Mouse (Mus musculus) Muller cell, postnatal 12 days (primary cell): ENCODE measurements at regions not wholly inside any gene's neighbourhood (a gene's known extent, or its start where the extent isn't known, plus 50 kb on each side); places are given as distances from the start of the nearest gene placed in this dataset.
"Not testable (repeated sequence)": the region's sequence is repeated elsewhere in the genome, so short reads cannot be mapped to it uniquely, and the experiment has no call there.

ENCODE experiments used
- DNase-seq: peaks from one replicate; pipeline ENCODE4 v3.0.0-alpha.2; 2015; ENCODE audit errors: inconsistent ontology term

DNA sequence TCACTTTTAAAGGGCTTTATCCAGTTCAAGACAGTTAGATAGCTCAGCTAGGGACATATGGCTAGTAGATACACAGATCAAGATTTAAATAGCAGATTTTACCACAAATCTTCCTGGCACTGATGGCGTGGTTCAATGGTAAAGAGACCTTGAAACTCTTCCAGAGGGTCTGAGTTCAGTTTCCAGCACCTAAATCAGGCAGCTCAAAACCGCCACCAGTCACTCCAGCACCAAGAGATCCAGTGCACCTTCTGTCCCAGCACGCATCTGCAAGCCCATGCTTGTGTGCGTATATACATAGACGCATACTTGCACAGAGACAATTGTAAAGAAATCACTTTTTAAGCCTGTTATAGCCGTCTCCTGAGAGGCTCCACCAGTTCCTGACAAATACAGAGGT, 454.0 kb upstream of the Jmjd1c start:
- no peak for DNase-seq

DNA sequence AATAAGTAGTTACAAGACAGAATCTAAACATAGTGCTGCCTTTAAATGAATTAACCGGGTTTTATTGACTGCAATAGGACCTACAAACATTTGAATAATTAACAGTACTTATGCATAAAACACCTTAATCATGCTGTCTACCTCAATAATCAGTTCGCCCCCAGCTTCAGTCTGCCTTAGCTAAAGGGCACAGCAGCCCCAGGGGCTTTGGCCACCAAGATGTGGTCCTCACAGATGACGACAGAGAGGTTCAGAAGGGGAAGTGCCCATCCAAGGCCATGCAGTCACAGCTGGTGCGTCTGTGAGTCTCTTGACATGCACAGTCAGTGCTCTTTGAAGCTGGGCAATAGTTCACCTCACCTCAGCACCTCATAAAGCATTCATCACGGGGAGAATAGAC, 452.8 kb upstream of the Jmjd1c start:
- no peak for DNase-seq

DNA sequence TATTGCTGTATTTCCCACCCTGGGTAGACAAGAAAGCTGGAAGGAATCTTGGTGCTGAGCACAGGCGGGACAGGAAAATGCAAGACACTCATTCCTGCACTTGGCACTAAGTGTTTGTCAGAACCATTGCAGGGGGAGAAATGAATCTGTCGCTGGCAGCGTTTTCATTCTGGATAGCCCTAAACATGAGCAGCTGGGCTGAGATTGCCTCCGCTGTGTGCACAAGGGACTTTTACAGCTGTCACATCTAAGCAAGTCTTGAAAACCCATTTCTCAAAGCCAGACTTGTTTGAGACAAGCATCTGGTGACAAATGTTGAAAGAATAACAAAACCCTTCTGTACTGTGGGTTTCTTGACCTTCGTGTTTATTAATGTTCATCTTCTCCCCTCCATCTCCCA, 438.4 kb upstream of the Jmjd1c start:
- no peak for DNase-seq

DNA sequence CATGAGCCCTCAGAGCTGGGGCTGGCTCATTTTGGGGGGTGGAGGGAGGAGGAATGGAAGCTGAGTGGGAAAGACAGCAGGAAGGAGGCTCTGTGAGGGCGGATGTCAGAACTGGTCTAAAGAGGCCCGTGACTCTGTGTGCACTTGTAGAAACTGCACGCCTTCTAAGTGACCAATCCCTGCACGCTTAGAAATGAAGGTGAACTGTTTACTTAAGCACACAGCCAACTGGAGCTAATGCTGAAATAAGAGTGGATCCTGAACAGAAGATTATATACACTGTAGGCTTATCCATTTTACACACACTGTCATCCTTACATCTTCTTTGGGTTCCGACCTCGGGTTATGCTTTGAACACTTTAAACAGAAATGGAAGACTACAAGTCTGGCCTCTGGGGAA, 412.8 kb upstream of the Jmjd1c start:
- no peak for DNase-seq

DNA sequence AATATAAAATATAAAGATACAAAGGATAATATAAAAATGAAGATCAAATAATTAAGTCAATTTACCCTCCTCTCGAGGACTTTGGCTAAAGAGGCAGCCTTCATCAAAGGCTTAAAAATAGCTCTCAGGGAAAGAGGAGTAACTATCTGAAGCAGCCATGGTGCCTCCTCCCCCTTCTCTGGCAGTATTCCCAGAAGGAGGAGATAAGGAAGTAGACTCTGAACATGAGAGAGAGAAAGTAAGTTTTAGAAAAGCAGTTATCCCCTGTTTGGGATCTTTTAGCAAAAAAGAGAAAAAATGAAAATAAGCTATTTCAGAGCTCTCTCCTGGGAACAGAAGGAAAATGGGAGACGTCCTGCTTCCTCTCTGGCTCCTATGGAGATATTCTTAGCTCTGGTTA, 406.7 kb upstream of the Jmjd1c start:
- not testable (repeated sequence) for DNase-seq

DNA sequence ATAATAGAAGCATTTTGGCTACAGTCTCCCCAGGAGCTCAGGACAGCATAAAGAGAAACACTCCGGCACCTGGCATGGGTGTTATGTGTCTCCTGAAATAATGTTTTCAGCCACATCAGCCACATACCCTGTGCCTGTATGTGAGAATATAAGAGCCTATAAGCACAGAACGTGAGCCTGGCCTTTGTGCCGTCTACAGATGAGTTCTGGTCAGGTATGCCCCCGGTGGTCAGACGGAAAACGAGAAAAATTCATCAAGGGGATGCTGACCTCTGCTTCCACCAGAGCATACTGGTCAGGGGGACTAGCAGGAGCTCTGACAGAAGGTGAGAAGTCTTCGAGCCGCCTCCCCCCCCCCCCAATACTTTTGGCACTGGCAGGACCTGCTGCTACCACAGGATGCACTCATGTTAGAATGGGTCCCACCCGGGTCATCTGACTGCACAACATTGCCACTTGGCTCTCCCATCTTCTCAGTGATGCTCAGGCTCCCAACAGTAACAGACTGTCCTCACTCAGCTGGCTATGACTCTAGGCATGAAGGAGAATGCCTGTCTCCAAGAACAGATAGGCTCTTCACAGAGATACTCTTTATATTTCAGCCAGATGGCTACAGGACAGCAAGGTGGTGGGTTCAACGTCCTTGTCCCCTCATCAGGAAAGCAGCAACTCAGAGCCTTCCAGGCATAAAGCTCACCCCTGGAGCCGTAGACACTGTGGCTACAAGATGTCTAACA, 401.2 kb upstream of the Jmjd1c start:
- DNase-seq = no peak

DNA sequence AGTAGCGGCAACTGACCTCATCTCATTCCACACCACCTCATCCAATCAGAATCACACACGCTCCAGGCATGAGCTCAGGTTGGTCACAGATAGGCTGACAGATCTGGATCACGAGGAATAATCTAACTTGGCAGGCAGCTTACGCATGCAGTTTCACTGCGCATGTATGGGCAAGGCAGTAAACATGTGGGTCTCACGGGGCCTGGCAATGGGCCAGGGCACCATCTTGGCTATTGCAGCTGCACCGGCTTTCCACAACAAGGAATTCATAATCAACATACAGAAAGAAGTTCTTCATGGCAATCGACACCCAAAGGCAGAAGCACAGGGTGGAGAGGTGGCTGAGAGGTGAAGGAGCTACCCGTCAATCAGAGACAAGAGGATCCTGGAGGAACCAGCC, 381.0 kb upstream of the Jmjd1c start:
- not testable (repeated sequence) for DNase-seq

DNA sequence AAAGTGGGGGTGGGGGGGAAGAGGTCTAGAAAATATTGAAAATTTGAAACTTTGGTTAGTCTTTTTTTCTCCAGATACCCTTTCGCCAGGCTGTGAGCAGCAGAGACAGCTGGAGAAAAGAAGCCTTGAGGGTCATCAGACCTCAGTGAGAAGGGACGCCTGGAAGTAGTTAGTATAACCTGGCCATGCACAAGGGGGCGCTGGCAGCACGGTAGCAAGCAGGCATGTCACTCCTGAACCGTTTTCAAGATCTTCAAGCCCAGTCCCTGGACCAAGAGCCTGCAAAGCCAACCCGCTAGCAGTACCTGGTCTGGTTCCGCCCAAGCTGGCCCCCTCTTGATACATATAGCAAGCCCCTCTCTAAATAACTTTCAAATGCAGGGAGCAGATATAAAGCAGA, 378.0 kb upstream of the Jmjd1c start:
- DNase-seq = no peak

DNA sequence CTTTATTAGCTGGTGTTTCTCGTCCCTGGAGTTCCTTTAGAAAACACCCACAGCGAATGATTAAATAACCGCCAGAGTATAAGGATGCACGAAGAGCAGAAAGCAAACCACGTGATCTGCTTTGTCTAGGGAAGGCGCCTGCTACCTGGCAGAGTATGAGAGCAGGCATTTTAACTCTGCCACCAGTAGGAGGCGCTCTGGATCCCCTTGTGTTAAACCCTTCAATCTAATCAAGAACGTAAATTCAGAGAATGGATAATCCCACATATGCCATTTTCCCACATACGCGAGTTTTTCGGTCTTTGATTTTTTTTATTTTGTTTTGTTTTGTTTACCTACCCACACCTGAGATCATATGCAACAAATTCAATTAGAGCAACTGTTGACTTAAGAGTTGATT, 376.1 kb upstream of the Jmjd1c start:
- no peak for DNase-seq

DNA sequence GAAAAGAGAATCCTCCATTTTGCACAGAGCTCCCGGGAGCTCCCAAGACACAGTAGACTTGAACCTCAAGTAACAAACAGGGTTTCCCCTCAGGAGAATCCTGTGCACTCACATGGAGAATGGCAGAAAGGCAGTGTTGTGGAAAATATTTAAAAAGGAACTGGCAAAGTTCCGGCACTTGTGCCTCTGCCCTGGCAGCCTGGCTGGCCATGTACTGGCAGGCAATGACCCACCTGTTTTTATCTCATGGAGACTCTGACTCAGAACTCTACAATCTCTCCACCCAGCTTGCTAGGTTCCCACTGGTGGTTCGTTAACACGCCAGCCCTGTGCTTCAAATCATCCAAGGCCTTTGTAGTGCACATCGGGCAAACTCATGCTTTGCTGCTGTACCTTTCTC, 362.3 kb upstream of the Jmjd1c start:
- peak; percentile 25 for DNase-seq

DNA sequence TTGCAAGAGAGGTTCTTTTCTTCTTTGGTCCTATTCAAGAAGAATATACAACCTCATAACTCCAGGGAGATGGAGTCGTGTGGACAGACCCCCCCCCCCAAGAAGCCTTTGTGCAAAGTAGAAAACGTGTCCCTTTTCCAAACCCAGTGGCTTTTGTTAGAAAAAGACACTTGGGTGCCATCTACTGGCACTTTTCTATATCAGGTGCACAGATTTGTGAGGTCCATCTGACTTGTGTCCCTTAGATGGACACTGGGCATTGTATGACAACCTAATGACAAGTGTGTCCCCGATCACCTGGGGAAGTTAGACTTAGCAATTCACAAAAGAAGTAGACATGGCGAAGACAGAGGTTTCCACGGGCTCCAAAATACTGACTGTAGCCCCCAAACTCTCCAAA, 361.1 kb upstream of the Jmjd1c start:
- DNase-seq = no peak

DNA sequence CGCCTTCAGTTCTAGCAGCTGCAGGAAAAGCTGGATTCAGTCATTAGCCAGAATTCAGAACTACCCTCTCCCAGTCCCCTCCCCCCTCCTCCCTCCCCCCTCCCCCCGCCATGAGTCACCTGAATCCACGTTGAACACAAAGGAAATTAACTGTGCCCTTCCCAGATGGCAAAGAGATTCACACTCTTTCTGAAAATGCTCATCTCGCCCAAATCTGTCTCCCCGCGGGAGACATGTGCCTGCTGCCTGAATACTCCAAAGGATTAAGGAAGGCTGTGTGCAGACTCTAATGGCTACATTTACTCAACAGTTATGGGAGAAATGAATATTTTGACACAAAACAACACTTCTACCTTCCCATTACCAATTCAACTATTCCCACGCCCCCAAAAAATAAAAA, 356.9 kb upstream of the Jmjd1c start:
- no peak for DNase-seq

DNA sequence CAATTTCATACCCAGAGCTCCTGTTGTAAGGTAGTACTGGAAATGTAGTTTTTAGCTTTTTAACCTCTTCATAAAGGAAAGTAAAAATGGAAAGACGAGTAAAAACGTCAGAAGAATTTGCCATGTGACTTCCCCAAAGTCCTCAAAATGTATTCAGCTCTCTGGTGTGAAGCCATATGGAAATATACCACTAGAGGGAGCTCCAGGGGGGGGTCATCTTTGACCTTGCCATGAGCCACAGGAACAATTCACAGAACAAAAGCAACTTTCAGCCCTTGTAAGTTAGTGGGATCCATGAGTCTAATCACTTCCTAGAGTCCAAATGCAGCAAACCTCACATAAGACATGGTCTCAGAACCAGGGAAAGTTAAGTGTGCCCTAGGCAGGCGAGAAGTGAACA, 354.1 kb upstream of the Jmjd1c start:
- peak; percentile 12 for DNase-seq

DNA sequence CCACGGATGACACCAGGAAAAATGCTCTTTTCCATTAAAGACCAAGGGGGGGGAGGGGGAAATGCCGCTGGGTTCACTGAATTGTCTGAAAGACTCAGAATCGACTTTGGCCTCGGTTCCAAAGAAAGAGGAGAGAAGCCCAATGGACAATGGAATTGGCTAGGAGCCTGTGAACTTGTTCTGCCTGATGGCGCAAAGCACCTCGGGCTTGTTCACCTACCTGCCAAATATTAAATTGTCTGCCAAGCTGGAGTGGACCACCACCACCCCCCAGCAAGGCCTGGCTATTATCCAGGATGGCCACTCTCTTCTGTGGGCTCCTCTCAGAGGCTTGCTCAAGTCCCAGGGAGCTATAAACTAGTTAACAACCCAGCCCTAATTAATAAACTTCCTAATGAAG, 352.7 kb upstream of the Jmjd1c start:
- peak; percentile 79 for DNase-seq

DNA sequence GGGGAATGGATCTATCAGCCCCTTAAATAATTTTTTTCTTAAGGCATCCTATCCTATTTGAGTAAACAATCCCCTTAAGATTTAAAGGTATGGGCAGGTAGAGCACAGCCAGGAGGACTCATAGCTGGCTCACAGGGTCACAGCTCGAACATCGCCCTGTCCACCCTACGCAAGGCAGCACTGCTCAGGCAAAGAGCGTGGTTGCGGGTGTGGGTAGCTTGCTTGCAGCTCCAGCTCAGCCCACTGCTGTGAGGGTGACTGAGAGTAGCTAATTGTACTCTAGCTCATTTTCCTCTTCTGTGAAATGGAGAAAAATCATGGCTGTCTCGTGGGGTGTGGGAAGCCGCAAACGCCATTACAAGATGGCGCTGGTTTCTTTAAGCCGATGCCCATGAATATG, 350.1 kb upstream of the Jmjd1c start:
- no peak for DNase-seq

DNA sequence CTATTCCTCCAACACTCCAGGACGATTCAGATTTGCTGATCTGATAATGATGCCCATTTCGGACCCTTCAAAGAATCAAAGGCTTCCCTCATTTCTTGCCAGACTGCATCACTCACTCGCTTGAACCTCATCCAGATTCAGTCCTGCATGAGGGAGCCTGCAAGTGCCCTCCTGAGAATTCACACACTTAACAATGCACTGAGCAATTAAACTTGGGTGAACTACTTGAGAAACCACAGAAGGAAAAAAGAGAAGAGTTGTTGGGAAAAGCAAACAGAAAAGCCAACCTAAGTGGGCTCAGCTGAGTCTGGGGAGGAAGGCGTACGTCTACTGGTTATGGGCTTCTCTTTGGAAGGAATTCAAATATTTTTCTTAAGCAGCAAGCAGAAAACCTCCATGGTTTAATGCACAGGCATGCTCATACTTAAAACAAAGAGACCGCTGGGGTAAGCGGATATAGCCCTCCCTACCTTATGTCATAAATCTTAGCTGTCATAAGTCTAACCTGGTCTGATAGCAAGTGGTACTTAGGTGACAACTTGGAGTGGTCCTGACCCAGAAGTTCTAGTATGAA, 343.6 kb upstream of the Jmjd1c start:
- no peak for DNase-seq

DNA sequence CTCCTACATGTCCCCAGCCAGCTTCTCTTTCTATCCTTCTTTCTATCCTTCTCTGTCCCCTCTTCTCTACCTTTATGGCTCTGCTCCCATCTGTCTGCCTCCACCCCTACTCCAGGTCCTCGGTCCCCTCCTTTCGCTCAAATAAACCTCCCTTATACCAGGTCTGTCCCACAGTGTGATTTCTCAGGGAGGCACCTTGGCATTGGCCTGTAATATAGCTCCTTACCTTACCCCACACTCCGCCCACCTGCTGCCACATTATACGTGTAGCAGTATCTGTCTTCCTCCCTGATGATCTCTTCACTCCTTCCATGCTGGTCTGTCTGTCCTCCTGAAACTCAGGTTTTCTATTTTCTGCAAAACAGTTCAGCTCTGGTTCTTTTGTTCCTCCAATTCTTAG, 339.1 kb upstream of the Jmjd1c start:
- no peak for DNase-seq

DNA sequence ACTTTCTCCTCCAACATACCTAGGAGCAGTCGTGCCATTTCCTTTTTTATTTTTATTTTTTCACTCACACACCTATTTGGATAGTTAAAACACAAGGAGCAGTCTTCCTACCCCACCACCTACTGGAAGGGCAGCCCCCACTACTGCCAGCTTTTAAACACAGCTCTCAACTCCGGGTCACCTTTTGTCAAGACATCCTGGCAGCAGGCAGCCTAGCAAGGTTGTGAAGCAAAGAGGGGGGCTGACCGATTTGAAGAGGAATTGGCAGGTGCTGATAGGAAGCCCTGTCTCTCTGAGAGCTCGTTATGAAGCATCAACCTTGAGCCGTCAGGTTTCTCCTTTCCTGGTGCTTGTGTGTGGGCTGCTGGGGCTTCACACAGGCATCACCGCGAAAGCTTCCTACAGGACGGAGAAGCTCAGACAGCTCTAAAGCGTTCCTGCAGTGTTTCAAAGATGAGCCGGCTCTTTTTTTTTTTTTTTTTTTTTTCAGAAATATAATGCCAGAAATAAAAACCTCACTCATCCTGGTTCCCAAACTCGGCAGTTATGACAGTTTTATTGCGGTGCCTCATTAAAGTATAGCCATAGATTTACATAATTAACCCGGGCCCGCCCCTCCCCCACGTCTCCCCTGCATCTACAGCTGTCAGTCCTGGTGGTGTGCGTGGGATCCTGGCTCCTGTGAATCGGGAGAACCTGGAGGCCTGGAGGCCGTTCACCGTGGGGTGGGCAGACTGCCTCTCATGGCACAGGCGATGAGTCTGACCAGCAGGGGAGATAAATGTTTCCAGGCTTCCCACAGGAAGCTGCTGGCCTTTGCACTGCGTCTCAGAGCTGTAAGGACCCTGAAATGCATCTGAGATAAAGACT, 325.5 kb upstream of the Jmjd1c start:
- DNase-seq = no peak

DNA sequence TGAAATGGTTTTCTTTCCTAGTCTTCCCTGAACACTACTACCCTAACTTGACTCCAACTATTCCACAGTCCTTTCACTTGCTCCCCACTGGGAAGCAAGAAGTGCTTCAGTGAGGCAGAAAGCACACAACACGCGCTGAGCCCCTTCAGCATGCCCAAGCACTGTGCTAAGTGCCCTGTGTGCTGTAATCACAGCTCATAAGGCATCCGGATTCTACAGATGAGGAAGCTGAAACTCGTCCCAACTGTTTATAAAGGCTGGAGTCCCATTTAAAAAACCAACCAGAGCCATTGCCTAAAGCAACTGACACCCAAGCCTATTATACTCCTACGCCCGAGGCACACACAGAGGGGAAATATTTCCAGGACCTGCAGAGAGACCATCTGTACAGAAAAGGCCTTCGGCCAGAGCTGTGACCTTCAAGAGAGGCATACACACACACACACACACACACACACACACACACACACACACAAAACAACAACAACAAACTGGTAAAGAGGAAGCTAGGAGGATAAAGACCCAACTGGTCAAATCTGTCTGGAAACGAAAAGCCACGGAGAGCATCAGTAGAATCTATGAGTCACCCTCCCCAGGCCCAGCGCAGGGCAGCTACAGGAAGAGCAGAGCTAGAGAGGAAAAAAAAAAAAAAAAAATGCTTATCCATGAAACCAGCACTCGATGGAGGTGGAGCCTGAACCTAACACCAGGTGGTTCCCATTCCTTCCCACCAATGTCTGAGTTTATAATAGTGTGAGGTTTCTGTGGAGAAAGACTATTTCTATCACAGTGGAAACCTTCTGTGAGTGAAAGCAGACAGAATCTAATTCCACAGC, 315.4 kb upstream of the Jmjd1c start:
- peak; percentile 0 for DNase-seq

DNA sequence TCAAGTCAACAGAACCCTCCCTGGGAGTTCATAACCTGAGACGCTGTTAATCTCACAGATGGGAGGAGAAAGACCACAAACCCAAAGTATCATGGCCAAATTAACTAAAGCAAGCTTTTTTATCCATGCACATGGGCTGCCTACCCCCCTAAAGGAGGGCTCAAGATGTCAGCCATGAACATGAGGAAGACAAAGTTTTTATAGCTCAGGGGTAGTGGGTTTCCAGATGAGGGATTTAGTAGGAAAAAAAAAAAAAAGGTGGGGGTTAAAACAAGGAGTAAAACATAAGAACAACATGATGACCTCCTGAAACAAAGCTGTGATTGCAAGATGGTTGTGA, 314.8 kb upstream of the Jmjd1c start:
- no peak for DNase-seq

DNA sequence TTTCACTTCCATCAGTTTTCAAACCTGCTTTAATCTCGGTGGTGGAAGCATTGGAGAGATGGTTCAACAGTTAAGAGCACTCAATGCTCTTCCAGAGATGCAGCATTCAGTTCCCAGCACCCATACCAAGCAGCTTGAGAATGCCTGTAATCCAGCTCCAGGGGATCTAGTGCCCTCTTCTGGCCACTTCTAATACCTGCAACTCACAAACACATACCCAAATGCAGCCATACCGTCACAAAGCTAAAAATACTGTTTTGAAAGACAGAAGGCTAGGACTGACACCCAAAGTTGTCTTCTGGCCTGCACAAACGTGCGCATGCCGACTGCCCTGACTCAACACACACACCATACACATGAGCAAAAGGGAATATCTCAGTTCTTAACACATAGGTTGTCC, 313.9 kb upstream of the Jmjd1c start:
- DNase-seq = no peak

DNA sequence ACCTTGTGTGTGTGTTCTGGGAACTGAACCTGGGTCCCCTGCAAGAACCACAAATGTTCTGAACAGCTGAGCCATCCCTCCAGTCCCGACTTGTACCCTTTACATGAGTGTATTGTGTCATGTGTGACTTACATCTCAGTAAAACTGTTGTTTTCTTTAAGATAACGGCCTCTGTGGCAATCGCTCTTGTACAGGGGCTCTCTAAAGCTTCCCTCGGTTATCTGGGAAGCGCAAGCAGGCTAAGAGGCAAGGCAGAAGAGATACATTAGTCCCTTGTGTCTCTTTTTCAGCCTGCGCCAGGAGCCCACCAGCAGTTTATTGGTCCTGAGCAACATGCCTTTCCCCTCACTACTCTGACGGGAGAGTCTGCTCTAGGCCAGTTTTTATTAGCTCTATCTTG, 308.1 kb upstream of the Jmjd1c start:
- no peak for DNase-seq
